Mouse (Mus musculus): ENCODE measurements around the gene Srd5a3. TPM values are rescaled to one million over a fixed set of nuclear protein-coding genes. Genes with fewer than 3 reads are reported as not detected.

Srd5a3 gene
- polyA plus RNA-seq, 1 experiment = 11.0 TPM

- TF ChIP-seq CTCF (IDR thresholded peaks at IDR 0.05; ENCODE audit: control insufficient read depth, insufficient read depth, low read length) (no peak), POLR2A (IDR thresholded peaks at IDR 0.05; ENCODE audit: borderline replicate concordance, control insufficient read depth, low read depth, low read length) (peak; percentile 96)
- peaks cover 5% of the 10 kb centered on the region for H3K4me1 ChIP-seq (ENCODE audit: control insufficient read depth, insufficient read depth, low read length)
- H3K27ac ChIP-seq (ENCODE audit: control insufficient read depth, insufficient read depth, low read depth, low read length, poor library complexity) = peak within 1 kb of the TSS; percentile 96
- H3K4me3 ChIP-seq (replicated peaks; ENCODE audit: control insufficient read depth, low read depth, low read length) = peak within 1 kb of the TSS; percentile 83
- under 1% methylated on average over 62 of the region's 62 CpGs for WGBS
These were observed 43.7 kb downstream of the Srd5a3 start, which contains the start of gene Tmem165 for GRCm38 (mm10) chr5:76183750-76184261. Gene Tmem165 (plus strand): TSS chr5:76183880.

- TF ChIP-seq POLR2A (IDR thresholded peaks at IDR 0.05; ENCODE audit: borderline replicate concordance, control insufficient read depth, low read depth, low read length) = no peak
- TF ChIP-seq CTCF (IDR thresholded peaks at IDR 0.05; ENCODE audit: control insufficient read depth, insufficient read depth, low read length) = no peak
- Histone ChIP-seq H3K27ac (ENCODE audit: control insufficient read depth, insufficient read depth, low read depth, low read length, poor library complexity) (peak overlapping the region; percentile 96), H3K4me3 (replicated peaks; ENCODE audit: control insufficient read depth, low read depth, low read length) (peak overlapping the region; percentile 83), H3K4me1 (ENCODE audit: control insufficient read depth, insufficient read depth, low read length) (peaks cover 5% of the 10 kb centered on the region)
- WGBS = 4% methylated on average over 38 of the region's 38 CpGs
These were observed 44.4 kb downstream of the Srd5a3 start for GRCm38 (mm10) chr5:76184286-76185080.

- Histone ChIP-seq H3K4me3 (replicated peaks; ENCODE audit: control insufficient read depth, low read depth, low read length) (no peak overlapping the region), H3K27ac (ENCODE audit: control insufficient read depth, insufficient read depth, low read depth, low read length, poor library complexity) (no peak overlapping the region), H3K4me1 (ENCODE audit: control insufficient read depth, insufficient read depth, low read length) (peaks cover 5% of the 10 kb centered on the region)
- TF ChIP-seq CTCF (IDR thresholded peaks at IDR 0.05; ENCODE audit: control insufficient read depth, insufficient read depth, low read length) (no peak), POLR2A (IDR thresholded peaks at IDR 0.05; ENCODE audit: borderline replicate concordance, control insufficient read depth, low read depth, low read length) (no peak)
- WGBS = 61% methylated on average over 5 of the region's 5 CpGs
These were observed 47.8 kb downstream of the Srd5a3 start for GRCm38 (mm10) chr5:76187885-76188284.

GRCm38 (mm10) chr5:76190609-76191008 is 50.5 kb downstream of the Srd5a3 start:
- WGBS = 70% methylated on average over 4 of the region's 4 CpGs
- TF ChIP-seq CTCF (IDR thresholded peaks at IDR 0.05; ENCODE audit: control insufficient read depth, insufficient read depth, low read length) = no peak
- TF ChIP-seq POLR2A (IDR thresholded peaks at IDR 0.05; ENCODE audit: borderline replicate concordance, control insufficient read depth, low read depth, low read length) = no peak
- Histone ChIP-seq H3K27ac (ENCODE audit: control insufficient read depth, insufficient read depth, low read depth, low read length, poor library complexity) (no peak overlapping the region), H3K4me1 (ENCODE audit: control insufficient read depth, insufficient read depth, low read length) (peaks cover 4% of the 10 kb centered on the region), H3K4me3 (replicated peaks; ENCODE audit: control insufficient read depth, low read depth, low read length) (no peak overlapping the region)

GRCm38 (mm10) chr5:76193075-76193474 is 53.0 kb downstream of the Srd5a3 start:
- TF ChIP-seq CTCF (IDR thresholded peaks at IDR 0.05; ENCODE audit: control insufficient read depth, insufficient read depth, low read length) (no peak), POLR2A (IDR thresholded peaks at IDR 0.05; ENCODE audit: borderline replicate concordance, control insufficient read depth, low read depth, low read length) (no peak)
- Histone ChIP-seq H3K27ac (ENCODE audit: control insufficient read depth, insufficient read depth, low read depth, low read length, poor library complexity) (no peak overlapping the region), H3K4me3 (replicated peaks; ENCODE audit: control insufficient read depth, low read depth, low read length) (no peak overlapping the region), H3K4me1 (ENCODE audit: control insufficient read depth, insufficient read depth, low read length) (no peaks in the 10 kb centered on the region; the same call in 1 of the 2 replicates)

GRCm38 (mm10) chr5:76194377-76194945 is 54.4 kb downstream of the Srd5a3 start:
- TF ChIP-seq POLR2A (IDR thresholded peaks at IDR 0.05; ENCODE audit: borderline replicate concordance, control insufficient read depth, low read depth, low read length) = no peak
- TF ChIP-seq CTCF (IDR thresholded peaks at IDR 0.05; ENCODE audit: control insufficient read depth, insufficient read depth, low read length) = no peak
- 73% methylated on average over 6 of the region's 6 CpGs for WGBS
- H3K4me3 ChIP-seq (replicated peaks; ENCODE audit: control insufficient read depth, low read depth, low read length) = no peak overlapping the region
- no peaks in the 10 kb centered on the region; the same call in 1 of the 2 replicates for H3K4me1 ChIP-seq (ENCODE audit: control insufficient read depth, insufficient read depth, low read length)
- H3K27ac ChIP-seq (ENCODE audit: control insufficient read depth, insufficient read depth, low read depth, low read length, poor library complexity) = no peak overlapping the region

- WGBS = 91% methylated on average over 13 of the region's 13 CpGs
- no peak for TF ChIP-seq CTCF (IDR thresholded peaks at IDR 0.05; ENCODE audit: control insufficient read depth, insufficient read depth, low read length)
- no peak for TF ChIP-seq POLR2A (IDR thresholded peaks at IDR 0.05; ENCODE audit: borderline replicate concordance, control insufficient read depth, low read depth, low read length)
These were observed 59.3 kb downstream of the Srd5a3 start for GRCm38 (mm10) chr5:76199346-76199745.

GRCm38 (mm10) chr5:76203171-76203570 is 63.1 kb downstream of the Srd5a3 start:
- Histone ChIP-seq H3K27ac (ENCODE audit: control insufficient read depth, insufficient read depth, low read depth, low read length, poor library complexity) (no peak overlapping the region), H3K4me3 (replicated peaks; ENCODE audit: control insufficient read depth, low read depth, low read length) (no peak overlapping the region), H3K4me1 (ENCODE audit: control insufficient read depth, insufficient read depth, low read length) (no peaks in the 10 kb centered on the region)
- 92% methylated on average over 3 of the region's 3 CpGs for WGBS
- TF ChIP-seq POLR2A (IDR thresholded peaks at IDR 0.05; ENCODE audit: borderline replicate concordance, control insufficient read depth, low read depth, low read length) (no peak), CTCF (IDR thresholded peaks at IDR 0.05; ENCODE audit: control insufficient read depth, insufficient read depth, low read length) (no peak)

More at GRCm38 (mm10) chr5:76199346-76199745, 59.3 kb downstream of the Srd5a3 start:
- Histone ChIP-seq H3K27ac (ENCODE audit: control insufficient read depth, insufficient read depth, low read depth, low read length, poor library complexity) (no peak overlapping the region), H3K4me3 (replicated peaks; ENCODE audit: control insufficient read depth, low read depth, low read length) (no peak overlapping the region), H3K4me1 (ENCODE audit: control insufficient read depth, insufficient read depth, low read length) (no peaks in the 10 kb centered on the region)

Other genes with a start within 250 kb of the Srd5a3 start
- 2.4 and 4.2 TPM in 2 replicates for gene Kdr, start 161.8 kb upstream of the Srd5a3 start, polyA plus RNA-seq (2011; ENCODE audit: insufficient read depth, insufficient read length, low replicate concordance, missing spikeins)
- gene Tmem165, start 43.6 kb downstream of the Srd5a3 start, polyA plus RNA-seq (2011; ENCODE audit: insufficient read depth, insufficient read length, low replicate concordance, missing spikeins) = 13.3 and 26.0 TPM in 2 replicates
- 0.88 and 1.8 TPM in 2 replicates for gene Clock, start 164.5 kb downstream of the Srd5a3 start, polyA plus RNA-seq (2011; ENCODE audit: insufficient read depth, insufficient read length, low replicate concordance, missing spikeins)
- gene Pdcl2, start 190.9 kb downstream of the Srd5a3 start, polyA plus RNA-seq (2011; ENCODE audit: insufficient read depth, insufficient read length, low replicate concordance, missing spikeins) = not detected in 2 replicates
- not detected in 2 replicates for gene Nmu, start 223.5 kb downstream of the Srd5a3 start, polyA plus RNA-seq (2011; ENCODE audit: insufficient read depth, insufficient read length, low replicate concordance, missing spikeins)

Measured in bone marrow, adult 2 months (tissue).